Mouse (Mus musculus) Patski (cell line): ENCODE measurements around the gene Acp1. TPM values are rescaled to one million over a fixed set of nuclear protein-coding genes. Genes with fewer than 3 reads are reported as not detected.

Source experiments
- ATAC-seq: fragments of 100-300 bp; one replicate; pipeline ENCODE4 v1.8.0; 2021
- CTCF ChIA-PET: fragments of 350-600 bp; sonication (Branson Sonifier 250); formaldehyde crosslinking; loops from one replicate; lab custom pipeline; 2022; ENCODE audit warnings: inconsistent platforms; lab: Charles Lee
- POLR2A ChIA-PET: fragments of 350-600 bp; sonication (Branson Sonifier 250); formaldehyde crosslinking; loops from one replicate; lab custom pipeline; 2022; ENCODE audit warnings: antibody characterized with exemption, inconsistent platforms; lab: Charles Lee
- DNase-seq: peaks from one replicate; pipeline ENCODE4 v3.0.0-alpha.2; 2011; ENCODE audit warnings: low read depth, low spot score
- H3K27me3 ChIP-seq: fragments of 371-371 bp; one replicate; pipeline ENCODE4 v1.5.1; 2021
- CTCF ChIP-seq: fragments of 100-300 bp; IDR thresholded peaks from one replicate; pipeline ENCODE4 v1.5.1; 2021
- in situ Hi-C: fragments of 300-500 bp; cut with MboI; formaldehyde crosslinking; loops from 3 replicates; pipeline ENCODE4 v1.11.1; 2018; ENCODE audit warnings: low pct_unique_long_range_greater_than_20kb, mixed read lengths
- polyA plus RNA-seq: library from polyadenylated mRNA; unstranded; gene quantifications from one replicate; pipeline ENCODE4 v1.2.3, GENCODE M21; 2021

Acp1 gene
- polyA plus RNA-seq, result 80.1 TPM

- TF ChIP-seq CTCF, result no peak
- in situ Hi-C loops, result no loop called here
- ATAC-seq, result peak; percentile 97
- ChIA-PET CTCF (no interaction called here), POLR2A (interaction anchor here (1.2 kb wide), 1 partner anchor 93 kb away, joined by 3 read pairs; no protein-coding TSS in a partner anchor)
- no peak for DNase-seq
- no peaks in the 10 kb centered on the region for H3K27me3 ChIP-seq
Observed at GRCm38 (mm10) chr12:30911261-30912047, at the start of gene Acp1, which contains the start of gene Sh3yl1. Gene Acp1 (minus strand): TSS chr12:30911589. Gene Sh3yl1 (plus strand): TSS chr12:30911668.

- H3K27me3 ChIP-seq, result no peaks in the 10 kb centered on the region
- ChIA-PET CTCF (interaction anchor here (1.2 to 2.6 kb wide), 3 partner anchors 12 to 20 kb away, joined by 3 to 8 read pairs (median 3); no protein-coding TSS in a partner anchor), POLR2A (no interaction called here)
- no peak for TF ChIP-seq CTCF
- in situ Hi-C loops, result no loop called here
- DNase-seq (no peak), ATAC-seq (no peak)
Observed at GRCm38 (mm10) chr12:30944197-30944596, 32.8 kb upstream of the Acp1 start.

GRCm38 (mm10) chr12:30943057-30943986, 31.9 kb upstream of the Acp1 start:
- DNase-seq (peak; percentile 20), ATAC-seq (peak; percentile 83)
- in situ Hi-C loops, result no loop called here
- peak; percentile 54 for TF ChIP-seq CTCF
- POLR2A ChIA-PET, result interaction anchor here (0.7 kb wide), 1 partner anchor 18 kb away, joined by 3 read pairs; no protein-coding TSS in a partner anchor
- CTCF ChIA-PET, result interaction anchor here (0.7 to 2.6 kb wide), 5 partner anchors 10 to 19 kb away, joined by 3 to 8 read pairs (median 3); no protein-coding TSS in a partner anchor
- H3K27me3 ChIP-seq, result no peaks in the 10 kb centered on the region

DNA sequence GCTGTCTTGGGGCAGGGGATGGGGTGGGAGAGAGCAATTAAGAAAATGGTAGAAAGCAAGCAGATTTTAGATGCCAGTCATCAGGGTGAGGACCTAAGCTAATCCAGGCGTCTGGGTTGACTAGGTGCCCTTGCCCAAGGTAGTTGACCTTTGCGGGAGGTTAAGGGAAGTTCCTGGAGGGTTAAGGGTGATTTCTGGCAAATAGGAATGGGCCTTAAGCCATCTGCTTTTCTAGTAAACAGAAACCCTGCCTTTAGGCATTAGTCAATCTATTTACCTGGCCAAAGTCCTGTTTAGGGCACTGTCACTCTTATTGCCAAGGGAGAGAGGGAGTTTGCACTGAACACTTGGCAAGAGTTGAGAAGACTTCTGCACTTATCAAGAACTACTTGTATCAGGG, 25.5 kb upstream of the Acp1 start:
- no peak for ATAC-seq
- no peaks in the 10 kb centered on the region for H3K27me3 ChIP-seq

GRCm38 (mm10) chr12:30933299-30933698, 21.9 kb upstream of the Acp1 start:
- ChIA-PET CTCF (interaction anchor here (2.5 kb wide), 1 partner anchor 10 kb away, joined by 8 read pairs; no protein-coding TSS in a partner anchor), POLR2A (no interaction called here)
- DNase-seq (no peak), ATAC-seq (no peak)
- TF ChIP-seq CTCF, result no peak
- no peaks in the 10 kb centered on the region for H3K27me3 ChIP-seq
- in situ Hi-C loops, result no loop called here

More for the DNA sequence above, 25.5 kb upstream of the Acp1 start:
- in situ Hi-C loops, result no loop called here
- no peak for DNase-seq
- TF ChIP-seq CTCF, result no peak
- POLR2A ChIA-PET, result no interaction called here
- CTCF ChIA-PET, result interaction anchor here (1.2 to 1.3 kb wide), 2 partner anchors 11 to 18 kb away, joined by 3 to 4 read pairs; no protein-coding TSS in a partner anchor

DNA sequence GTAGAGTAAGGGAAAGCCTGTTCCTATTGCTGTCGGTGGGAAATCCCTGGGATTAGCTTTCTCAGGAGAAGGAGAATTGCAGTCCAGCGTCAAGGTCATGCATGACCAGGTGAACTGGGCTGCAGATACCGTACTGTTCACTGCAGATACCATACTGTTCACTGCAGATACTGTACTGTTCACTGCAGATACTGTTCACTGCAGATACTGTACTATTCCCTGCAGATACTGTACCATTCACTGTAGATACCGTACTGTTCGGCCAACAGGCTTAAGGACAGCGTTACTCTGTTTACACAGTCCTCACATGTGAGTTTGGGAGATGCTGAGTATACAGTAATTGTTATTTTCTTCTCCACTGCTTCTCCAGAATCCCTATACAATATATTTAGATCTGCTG, 16.8 kb upstream of the Acp1 start:
- ChIA-PET CTCF (interaction anchor here (0.8 kb wide), 1 partner anchor 27 kb away, joined by 3 read pairs; no protein-coding TSS in a partner anchor), POLR2A (no interaction called here)
- H3K27me3 ChIP-seq, result no peaks in the 10 kb centered on the region
- in situ Hi-C loops, result no loop called here
- TF ChIP-seq CTCF, result no peak
- no peak for DNase-seq
- no peak for ATAC-seq

DNA sequence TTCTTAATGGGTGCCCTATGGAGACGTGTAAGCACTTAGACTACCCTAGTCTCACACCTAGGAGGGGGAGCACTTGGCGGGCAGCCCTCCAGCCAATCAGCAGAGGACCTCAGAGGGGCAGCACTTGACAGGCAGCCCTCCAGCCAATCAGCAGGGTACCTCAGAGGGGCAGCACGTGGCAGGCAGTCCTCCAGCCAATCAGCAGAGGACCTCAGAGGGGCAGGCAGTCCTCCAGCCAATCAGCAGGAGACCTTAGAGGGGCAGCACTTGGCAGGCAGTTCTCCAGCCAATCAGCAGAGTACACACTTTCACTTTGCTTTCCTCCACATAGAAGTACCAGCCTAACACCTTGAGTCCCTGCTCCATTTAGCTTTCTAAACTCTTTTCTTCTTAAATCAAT, 11.0 kb upstream of the Acp1 start:
- in situ Hi-C loops, result no loop called here
- no peak for ATAC-seq
- no peak for DNase-seq
- TF ChIP-seq CTCF, result no peak
- no peaks in the 10 kb centered on the region for H3K27me3 ChIP-seq
- ChIA-PET POLR2A (no interaction called here), CTCF (no interaction called here)

GRCm38 (mm10) chr12:30912840-30913239, 1.5 kb upstream of the Acp1 start:
- ChIA-PET POLR2A (no interaction called here), CTCF (no interaction called here)
- no peak for ATAC-seq
- H3K27me3 ChIP-seq, result no peaks in the 10 kb centered on the region
- TF ChIP-seq CTCF, result no peak
- in situ Hi-C loops, result no loop called here
- DNase-seq, result no peak

GRCm38 (mm10) chr12:30912048-30912381, 626 bp upstream of the Acp1 start:
- in situ Hi-C loops, result no loop called here
- no peaks in the 10 kb centered on the region for H3K27me3 ChIP-seq
- DNase-seq, result no peak

GRCm38 (mm10) chr12:30910860-30911259, 529 bp downstream of the Acp1 start:
- no peak for TF ChIP-seq CTCF
- ChIA-PET CTCF (no interaction called here), POLR2A (no interaction called here)
- ATAC-seq (peak; percentile 2), DNase-seq (no peak)
- in situ Hi-C loops, result no loop called here
- H3K27me3 ChIP-seq, result no peaks in the 10 kb centered on the region

More at GRCm38 (mm10) chr12:30912048-30912381, 626 bp upstream of the Acp1 start:
- TF ChIP-seq CTCF, result no peak
- peak; percentile 51 for ATAC-seq
- ChIA-PET POLR2A (interaction anchor here (1.2 kb wide), 1 partner anchor 92 kb away, joined by 3 read pairs; no protein-coding TSS in a partner anchor), CTCF (no interaction called here)
